Mouse (Mus musculus) MEL (cell line): ENCODE data around the gene Zfp9. TPM values are rescaled to one million over a fixed set of nuclear protein-coding genes. Genes with fewer than 3 reads are reported as not detected.
A peak's percentile ranks its signal among the peaks of the same experiment; 100 is the strongest.

Source experiments
- DNase-seq: peaks from one replicate; pipeline ENCODE4 v3.0.0; 2011; ENCODE audit warnings: low read depth, low spot score
- H3K27ac ChIP-seq: 2 replicates; pipeline ENCODE4 v1.5.1; 2012; ENCODE audit warnings: low read depth, mild to moderate bottlenecking, control low read depth, low read length, moderate library complexity; ENCODE audit not compliant: control insufficient read depth
- H3K27me3 ChIP-seq, 2 experiments: fragments of 150-350 bp in 1 of 2; sonication (generic) in 1 of 2; 2 replicates each; pipeline ENCODE4 v1.6.1; 2012; ENCODE audit warnings: low read length in 2 of 2, mild to moderate bottlenecking in 2 of 2, improper control_type of control experiment in 1 of 2, moderate library complexity in 1 of 2; ENCODE audit not compliant: insufficient read depth in 2 of 2, control insufficient read depth in 1 of 2
- H3K36me3 ChIP-seq, 2 experiments: 2 replicates each; pipeline ENCODE4 v1.6.1; 2012 to 2014; ENCODE audit warnings: low read length in 2 of 2, improper control_type of control experiment in 1 of 2, inconsistent platforms in 1 of 2, mild to moderate bottlenecking in 1 of 2; ENCODE audit not compliant: insufficient read depth in 2 of 2, control insufficient read depth in 1 of 2
- H3K4me1 ChIP-seq, 2 experiments: fragments of 150-350 bp in 1 of 2; sonication (generic) in 1 of 2; 2 replicates each; pipeline ENCODE4 v1.6.1; 2012; ENCODE audit warnings: low read length in 2 of 2, improper control_type of control experiment in 1 of 2, mild to moderate bottlenecking in 1 of 2; ENCODE audit not compliant: insufficient read depth in 2 of 2, control insufficient read depth in 1 of 2
- H3K4me3 ChIP-seq, 2 experiments: fragments of 150-350 bp in 1 of 2; sonication (generic) in 1 of 2; 2 replicates each; pipeline ENCODE4 v1.5.1; 2012; ENCODE audit warnings: low read depth in 2 of 2, low read length in 2 of 2, mild to moderate bottlenecking in 2 of 2, moderate library complexity in 2 of 2, control low read depth in 1 of 2, improper control_type of control experiment in 1 of 2; ENCODE audit not compliant: control insufficient read depth in 1 of 2, insufficient read depth in 1 of 2
- H3K79me2 ChIP-seq: 2 replicates; pipeline ENCODE4 v1.6.1; 2012; ENCODE audit warnings: mild to moderate bottlenecking, low read length, moderate library complexity; ENCODE audit not compliant: control insufficient read depth, poor library complexity, insufficient read depth
- H3K9ac ChIP-seq: 2 replicates; pipeline ENCODE4 v1.6.1; 2012; ENCODE audit warnings: low read depth, mild to moderate bottlenecking, control low read depth, low read length, moderate library complexity; ENCODE audit not compliant: control insufficient read depth, poor library complexity, severe bottlenecking
- H3K9me3 ChIP-seq: fragments of 150-350 bp; sonication (generic); replicated peaks from 2 replicates; pipeline ENCODE4 v1.6.1; 2012; ENCODE audit warnings: mild to moderate bottlenecking, low read length, improper control_type of control experiment, moderate library complexity; ENCODE audit not compliant: insufficient read depth
- BHLHE40 ChIP-seq: IDR thresholded peaks from 2 replicates; pipeline ENCODE4 v1.6.1; 2012; ENCODE audit warnings: low read depth, mild to moderate bottlenecking, inconsistent platforms, low read length, improper control_type of control experiment, borderline replicate concordance
- CHD1 ChIP-seq: IDR thresholded peaks from 2 replicates; pipeline ENCODE4 v1.6.1; 2012; ENCODE audit warnings: low read depth, mild to moderate bottlenecking, inconsistent platforms, low read length, improper control_type of control experiment
- CHD2 ChIP-seq: IDR thresholded peaks from 2 replicates; pipeline ENCODE4 v1.6.1; 2011; ENCODE audit warnings: low read length, improper control_type of control experiment
- CTCF ChIP-seq, 3 experiments: IDR thresholded peaks in 2 of 3; conservative IDR thresholded peaks in 1 of 3; 2 replicates each; pipeline ENCODE4 v1.5.1; 2011 to 2012; ENCODE audit warnings: low read length in 3 of 3, low read depth in 2 of 3, mild to moderate bottlenecking in 2 of 3, improper control_type of control experiment in 1 of 3, inconsistent platforms in 1 of 3, mixed read lengths in 1 of 3, moderate library complexity in 1 of 3; ENCODE audit not compliant: control insufficient read depth in 1 of 3, insufficient read depth in 1 of 3, poor library complexity in 1 of 3, severe bottlenecking in 1 of 3
- ELF1 ChIP-seq: IDR thresholded peaks from 2 replicates; pipeline ENCODE4 v1.6.1; 2014; ENCODE audit warnings: low read depth, mild to moderate bottlenecking, inconsistent platforms, low read length, improper control_type of control experiment, moderate library complexity
- EP300 ChIP-seq, 2 experiments: IDR thresholded peaks; 2 replicates each; pipeline ENCODE4 v1.6.1; 2011; ENCODE audit warnings: improper control_type of control experiment in 2 of 2, low read length in 2 of 2, low read depth in 1 of 2, mild to moderate bottlenecking in 1 of 2
- ETS1 ChIP-seq: IDR thresholded peaks from 2 replicates; pipeline ENCODE4 v1.6.1; 2012; ENCODE audit warnings: low read depth, mild to moderate bottlenecking, inconsistent platforms, low read length, improper control_type of control experiment, moderate library complexity
- GABPA ChIP-seq: IDR thresholded peaks from 2 replicates; pipeline ENCODE4 v1.6.1; 2012; ENCODE audit warnings: low read depth, mild to moderate bottlenecking, inconsistent platforms, low read length, improper control_type of control experiment, moderate library complexity
- HCFC1 ChIP-seq: IDR thresholded peaks from 2 replicates; pipeline ENCODE4 v1.6.1; 2012; ENCODE audit warnings: low read depth, mild to moderate bottlenecking, inconsistent platforms, low read length, improper control_type of control experiment, moderate library complexity
- JUND ChIP-seq: IDR thresholded peaks from 2 replicates; pipeline ENCODE4 v1.6.1; 2011; ENCODE audit warnings: low read depth, mild to moderate bottlenecking, improper control_type of control experiment, low read length
- KAT2A ChIP-seq: conservative IDR thresholded peaks from 2 replicates; pipeline ENCODE4 v1.6.1; 2012; ENCODE audit warnings: low read depth, low read length, improper control_type of control experiment, inconsistent platforms
- MAFK ChIP-seq: IDR thresholded peaks from 2 replicates; pipeline ENCODE4 v1.6.1; 2011; ENCODE audit warnings: low read depth, mild to moderate bottlenecking, low read length, improper control_type of control experiment, borderline replicate concordance
- MAX ChIP-seq: IDR thresholded peaks from 2 replicates; pipeline ENCODE4 v1.6.1; 2011; ENCODE audit warnings: low read length, improper control_type of control experiment
- MAZ ChIP-seq: IDR thresholded peaks from 2 replicates; pipeline ENCODE4 v1.6.1; 2012; ENCODE audit warnings: low read depth, mild to moderate bottlenecking, inconsistent platforms, low read length, improper control_type of control experiment
- MEF2A ChIP-seq: IDR thresholded peaks from 2 replicates; pipeline ENCODE4 v1.6.1; 2014; ENCODE audit warnings: low read depth, mild to moderate bottlenecking, inconsistent platforms, low read length, improper control_type of control experiment; ENCODE audit not compliant: poor library complexity, insufficient replicate concordance, severe bottlenecking; ENCODE audit errors: extremely low read depth
- MXI1 ChIP-seq: IDR thresholded peaks from 2 replicates; pipeline ENCODE4 v1.6.1; 2011; ENCODE audit warnings: mild to moderate bottlenecking, low read depth, low read length, improper control_type of control experiment
- MYB ChIP-seq: IDR thresholded peaks from 2 replicates; pipeline ENCODE4 v1.6.1; 2011; ENCODE audit warnings: mild to moderate bottlenecking, low read depth, low read length, improper control_type of control experiment
- MYC ChIP-seq: IDR thresholded peaks from 2 replicates; pipeline ENCODE4 v1.6.1; 2011; ENCODE audit warnings: low read depth, mild to moderate bottlenecking, low read length, improper control_type of control experiment, moderate library complexity
- NELFE ChIP-seq: IDR thresholded peaks from 2 replicates; pipeline ENCODE4 v1.6.1; 2011; ENCODE audit warnings: low read depth, low read length, improper control_type of control experiment
- NRF1 ChIP-seq: IDR thresholded peaks from 2 replicates; pipeline ENCODE4 v1.6.1; 2014; ENCODE audit warnings: low read depth, mild to moderate bottlenecking, inconsistent platforms, low read length, improper control_type of control experiment, moderate library complexity; ENCODE audit not compliant: poor library complexity, insufficient read depth, severe bottlenecking
- POLR2A ChIP-seq, 2 experiments: IDR thresholded peaks; 2 replicates each; pipeline ENCODE4 v1.6.1; 2011 to 2012; ENCODE audit warnings: low read length in 2 of 2, mild to moderate bottlenecking in 2 of 2, control low read depth in 1 of 2, improper control_type of control experiment in 1 of 2, low read depth in 1 of 2, moderate library complexity in 1 of 2; ENCODE audit not compliant: control insufficient read depth in 1 of 2, insufficient read depth in 1 of 2, poor library complexity in 1 of 2
- POLR2AphosphoS2 ChIP-seq: IDR thresholded peaks from 2 replicates; pipeline ENCODE4 v1.6.1; 2011; ENCODE audit warnings: low read length, improper control_type of control experiment
- POLR2AphosphoS5 ChIP-seq: IDR thresholded peaks from 2 replicates; pipeline ENCODE4 v1.6.1; 2012; ENCODE audit warnings: low read depth, borderline replicate concordance, mild to moderate bottlenecking, inconsistent platforms, low read length, moderate library complexity, mixed read lengths
- RAD21 ChIP-seq: IDR thresholded peaks from 2 replicates; pipeline ENCODE4 v1.6.1; 2011; ENCODE audit warnings: mild to moderate bottlenecking, low read depth, low read length, improper control_type of control experiment
- RCOR1 ChIP-seq: IDR thresholded peaks from 2 replicates; pipeline ENCODE4 v1.6.1; 2012; ENCODE audit warnings: low read depth, mild to moderate bottlenecking, inconsistent platforms, low read length, improper control_type of control experiment
- SMC3 ChIP-seq: IDR thresholded peaks from 2 replicates; pipeline ENCODE4 v1.6.1; 2011; ENCODE audit warnings: low read depth, low read length, improper control_type of control experiment
- TBP ChIP-seq: IDR thresholded peaks from 2 replicates; pipeline ENCODE4 v1.8.0; 2011; ENCODE audit warnings: low read depth, low read length, improper control_type of control experiment
- UBTF ChIP-seq: IDR thresholded peaks from 2 replicates; pipeline ENCODE4 v1.6.1; 2012; ENCODE audit warnings: low read depth, mild to moderate bottlenecking, inconsistent platforms, low read length, improper control_type of control experiment, moderate library complexity, borderline replicate concordance; ENCODE audit not compliant: insufficient read depth
- USF1 ChIP-seq: IDR thresholded peaks from 2 replicates; pipeline ENCODE4 v1.6.1; 2014; ENCODE audit warnings: low read depth, mild to moderate bottlenecking, inconsistent platforms, low read length, improper control_type of control experiment, moderate library complexity
- USF2 ChIP-seq, 2 experiments: IDR thresholded peaks; 2 replicates each; pipeline ENCODE4 v1.6.1; 2011 to 2012; ENCODE audit warnings: improper control_type of control experiment in 2 of 2, low read length in 2 of 2, borderline replicate concordance in 1 of 2, inconsistent platforms in 1 of 2, low read depth in 1 of 2, mild to moderate bottlenecking in 1 of 2; ENCODE audit not compliant: insufficient read depth in 1 of 2
- ZC3H11A ChIP-seq: IDR thresholded peaks from 2 replicates; pipeline ENCODE4 v1.6.1; 2012; ENCODE audit warnings: low read depth, mild to moderate bottlenecking, inconsistent platforms, low read length, improper control_type of control experiment
- ZKSCAN1 ChIP-seq: IDR thresholded peaks from 2 replicates; pipeline ENCODE4 v1.6.1; 2012; ENCODE audit warnings: low read depth, mild to moderate bottlenecking, inconsistent platforms, low read length, improper control_type of control experiment, moderate library complexity
- ZMIZ1 ChIP-seq: IDR thresholded peaks from 2 replicates; pipeline ENCODE4 v1.6.1; 2012; ENCODE audit warnings: low read depth, mild to moderate bottlenecking, inconsistent platforms, low read length, improper control_type of control experiment, moderate library complexity
- ZNF384 ChIP-seq: IDR thresholded peaks from 2 replicates; pipeline ENCODE4 v1.6.1; 2012; ENCODE audit warnings: low read depth, mild to moderate bottlenecking, inconsistent platforms, low read length, improper control_type of control experiment
- polyA plus RNA-seq, 2 experiments: library from polyadenylated mRNA; stranded (reverse) in 1 of 2; unstranded in 1 of 2; fragments of >175 nt in 1 of 2; fragments of >200 nt in 1 of 2; gene quantifications; 2 replicates each; pipeline versions ENCODE4 v1.2.1 to v1.2.4; 2012; ENCODE audit warnings: low replicate concordance in 2 of 2, low read depth in 1 of 2; ENCODE audit not compliant: insufficient read length in 2 of 2, insufficient read depth in 1 of 2, missing spikeins in 1 of 2
- total RNA-seq: library from RNA; depleted of rRNA; stranded (reverse); fragments of 300-350 nt; gene quantifications from 2 replicates; pipeline ENCODE4 v1.2.3, GENCODE M21; 2012

Zfp9 gene
- total and polyA plus RNA-seq, 3 experiments, result 1.1 to 1.2 TPM; not detected in 1

GRCm38 (mm10) chr6:118419050-118419920 lies 59.8 kb downstream of the Zfp9 start, which contains the start of gene Bms1:
TSS of gene Bms1 (minus strand) at chr6:118419474.
- Histone ChIP-seq H3K27me3 (no peaks in the 10 kb centered on the region), H3K9ac (peak within 1 kb of the TSS; percentile 96), H3K4me3 (peak within 1 kb of the TSS; percentile 91 to 95), H3K79me2 (peaks cover 17% of the 10 kb centered on the region), H3K9me3 (no peaks in the 10 kb centered on the region), H3K36me3 (peaks cover 13 to 16% of the 10 kb centered on the region in 2 experiments), H3K27ac (peak within 1 kb of the TSS; percentile 76), H3K4me1 (peaks cover 2 to 11% of the 10 kb centered on the region in 2 experiments; a peak in 3 of 4 replicates)
- DNase-seq, result peak; percentile 99
- TF ChIP-seq CTCF (IDR thresholded peaks at IDR 0.05 in 2 of 3, conservative IDR thresholded peaks at IDR 0.05 in 1 of 3; ENCODE audit: control insufficient read depth in 1 of 3, insufficient read depth in 1 of 3, low read depth in 2 of 3, low read length in 3 of 3, poor library complexity in 1 of 3, severe bottlenecking in 1 of 3) (peak; percentile 72 to 100 (median 96); a peak in 5 of 6 replicates), RAD21 (peak; percentile 66), USF1 (peak; percentile 32; the same call in 1 of the 2 replicates), BHLHE40 (no peak), CHD2 (no peak), ZC3H11A (peak; percentile 46; the same call in 1 of the 2 replicates), NELFE (peak; percentile 98), MAFK (no peak), ETS1 (peak; percentile 55), POLR2AphosphoS2 (peak; percentile 94), USF2 (IDR thresholded peaks at IDR 0.05; ENCODE audit: borderline replicate concordance in 1 of 2, insufficient read depth in 1 of 2, low read depth in 1 of 2, low read length in 2 of 2) (no peak), JUND (no peak; the same call in 1 of the 2 replicates), POLR2AphosphoS5 (no peak), NRF1 (peak; percentile 81), CHD1 (no peak), ZNF384 (0 out of 2 replicates have a peak, but pooled peaks have one; percentile 11), ELF1 (peak; percentile 95), KAT2A (no peak; the same call in 1 of the 2 replicates), POLR2A (IDR thresholded peaks at IDR 0.05; ENCODE audit: control insufficient read depth in 1 of 2, insufficient read depth in 1 of 2, low read depth in 1 of 2, low read length in 2 of 2, poor library complexity in 1 of 2) (peak; percentile 94 to 99), MAX (peak; percentile 68), HCFC1 (peak; percentile 92), MAZ (peak; percentile 85; the same call in 1 of the 2 replicates), MXI1 (peak; percentile 85), MYB (no peak), ZKSCAN1 (no peak), MEF2A (peak; percentile 49; the same call in 1 of the 2 replicates), GABPA (no peak), SMC3 (peak; percentile 72), UBTF (peak; percentile 67; the same call in 1 of the 2 replicates), ZMIZ1 (peak; percentile 73), RCOR1 (peak; percentile 46; the same call in 1 of the 2 replicates), TBP (peak; percentile 89), EP300 (IDR thresholded peaks at IDR 0.05; ENCODE audit: low read depth in 1 of 2, low read length in 2 of 2) (peak in 1 of 2 experiments; percentile 5; a peak in 1 of 4 replicates), MYC (peak; percentile 90)
